Mouse (Mus musculus) C2C12 (cell line): ENCODE results near the gene S1pr4.

Source experiments
- CTCF ChIP-seq: IDR thresholded peaks from one replicate; pipeline ENCODE4 v1.5.1; 2011; ENCODE audit not compliant: control insufficient read depth, insufficient read depth, insufficient read length
- FOSL1 ChIP-seq: IDR thresholded peaks from one replicate; pipeline ENCODE4 v1.8.0; 2011; ENCODE audit warnings: mild to moderate bottlenecking, low read length; ENCODE audit not compliant: poor library complexity, insufficient read depth, severe bottlenecking
- MAX ChIP-seq: IDR thresholded peaks from one replicate; pipeline ENCODE4 v1.6.1; 2011; ENCODE audit warnings: mild to moderate bottlenecking, control low read depth
- USF1 ChIP-seq: IDR thresholded peaks from one replicate; pipeline ENCODE4 v1.6.1; 2011; ENCODE audit warnings: low read depth, mild to moderate bottlenecking, control low read depth, moderate library complexity

- no peak for TF ChIP-seq MAX
- no peak for TF ChIP-seq CTCF
- no peak for TF ChIP-seq USF1
- TF ChIP-seq FOSL1 = no peak
These were observed 39.0 kb downstream of the S1pr4 start for GRCm38 (mm10) chr10:81460951-81461350.
